Mouse (Mus musculus) heart, adult 9 months (tissue): Measurements from ENCODE around the gene Gtf2h4.

ENCODE experiments used
- DNase-seq, 2 experiments: peaks; one replicate each; pipeline ENCODE4 v3.0.0; 2022; ENCODE audit warnings: low spot score in 2 of 2

Gtf2h4 gene

DNA sequence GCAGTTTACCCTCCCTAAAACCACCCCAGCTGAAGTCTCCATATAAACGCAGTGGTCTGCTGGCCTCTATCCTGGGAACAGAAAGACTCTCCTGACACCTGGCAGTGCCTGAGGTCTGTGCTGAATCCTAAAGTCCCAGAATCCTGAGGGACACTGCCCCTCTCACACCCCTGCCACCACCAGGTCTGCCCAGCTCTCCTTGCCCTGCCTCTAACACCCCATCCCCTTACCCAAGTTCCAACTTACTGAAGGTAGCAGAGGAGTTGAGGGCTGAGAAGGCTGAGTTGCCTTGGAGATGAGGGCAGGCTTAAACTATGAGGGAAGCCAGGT, 23.9 kb upstream of the Gtf2h4 start:
- DNase-seq: no peak

DNA sequence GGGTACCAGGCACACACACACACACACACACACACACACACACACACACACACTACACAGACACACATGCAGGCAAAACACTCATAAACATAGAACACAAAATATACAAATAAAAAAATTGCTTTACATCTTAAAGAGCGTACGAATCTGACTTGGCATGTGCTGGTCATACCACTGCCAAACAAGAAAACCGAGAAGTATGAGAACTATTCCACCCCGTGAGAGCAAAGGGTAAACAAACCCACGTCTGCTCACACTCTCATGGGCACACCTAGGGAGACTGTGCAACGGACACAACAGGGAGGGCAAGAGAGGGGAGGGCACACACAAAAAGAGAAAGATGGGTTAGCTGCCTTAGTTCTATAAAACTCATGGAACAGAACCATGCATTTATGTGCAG, 23.2 kb upstream of the Gtf2h4 start:
- no peak for DNase-seq

DNA sequence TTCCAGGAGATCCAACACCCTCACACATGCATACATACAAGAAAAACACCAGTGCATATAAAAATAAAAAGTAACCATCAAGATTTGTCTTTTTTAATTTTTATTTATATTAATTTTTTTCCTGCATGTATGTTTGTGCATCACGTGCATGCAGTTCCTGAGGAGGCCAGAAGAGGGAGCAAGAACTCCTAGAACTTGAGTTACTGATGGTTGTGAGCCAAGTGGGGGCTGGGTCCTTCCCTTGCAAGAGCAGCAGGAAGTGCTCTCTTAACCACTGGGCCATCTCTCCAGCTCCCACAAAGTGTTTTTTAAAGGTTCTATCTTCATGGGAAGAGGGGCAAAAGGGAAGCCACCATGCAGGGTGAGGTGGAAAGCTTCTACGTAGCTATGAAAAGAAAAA, 21.8 kb upstream of the Gtf2h4 start:
- DNase-seq: no peak

DNA sequence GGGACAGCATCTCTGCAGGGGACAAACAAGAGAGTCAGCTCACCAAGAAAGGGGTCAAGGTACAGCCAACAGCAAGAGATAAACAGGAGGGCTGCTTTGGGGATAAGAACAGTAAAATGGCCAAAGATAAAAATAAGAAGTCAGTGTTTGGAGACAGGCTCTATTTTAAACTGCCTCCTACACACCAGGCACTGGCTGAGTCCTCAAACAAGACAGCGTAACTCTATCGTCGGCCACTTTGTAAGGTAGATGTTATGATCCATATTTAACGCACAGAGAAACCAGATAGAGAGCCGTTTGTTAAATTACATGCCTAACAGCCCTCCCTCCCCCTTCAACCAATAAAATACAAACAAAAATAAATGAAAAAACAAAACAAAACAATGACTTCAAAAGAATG, 20.4 kb upstream of the Gtf2h4 start:
- no peak for DNase-seq

DNA sequence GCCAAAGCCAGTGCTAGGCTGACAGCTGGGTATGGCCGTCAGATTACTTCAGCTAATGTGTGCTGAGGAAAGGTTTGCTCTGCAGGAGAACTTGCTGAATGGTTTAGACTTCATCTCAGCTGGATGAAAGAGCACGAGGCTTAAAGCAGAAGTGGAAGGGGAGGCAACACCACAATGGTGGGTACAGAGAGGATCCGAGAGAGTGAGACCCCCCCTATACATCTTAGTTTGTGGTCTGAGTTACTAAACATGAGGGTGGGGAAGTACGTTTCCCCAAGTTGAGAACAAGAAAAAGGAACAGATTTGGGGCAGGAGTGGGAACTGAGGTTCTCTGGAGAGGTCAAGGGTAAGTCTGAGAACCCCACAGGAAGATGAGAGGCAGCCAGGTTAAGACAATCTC, 18.8 kb upstream of the Gtf2h4 start:
- no peak for DNase-seq

DNA sequence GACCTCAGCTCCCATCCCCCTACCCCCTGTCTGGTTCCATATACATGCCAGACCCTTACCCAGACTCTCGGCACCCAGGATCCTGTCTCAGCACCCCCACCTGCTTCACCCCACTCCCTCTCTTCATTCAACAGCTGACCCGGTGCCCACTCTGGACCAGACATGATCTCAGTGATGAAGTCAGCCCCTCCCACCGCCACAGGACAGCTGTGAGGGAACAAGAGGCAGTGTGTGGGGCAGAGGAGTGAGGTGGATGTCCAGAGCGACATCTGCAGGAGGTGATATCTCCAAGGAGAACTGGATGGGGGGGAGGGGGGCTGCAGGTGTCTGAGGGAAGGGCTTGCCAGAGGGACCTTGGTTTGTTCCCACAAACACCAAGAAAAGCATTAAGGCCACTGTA, 18.3 kb upstream of the Gtf2h4 start:
- no peak for DNase-seq

DNA sequence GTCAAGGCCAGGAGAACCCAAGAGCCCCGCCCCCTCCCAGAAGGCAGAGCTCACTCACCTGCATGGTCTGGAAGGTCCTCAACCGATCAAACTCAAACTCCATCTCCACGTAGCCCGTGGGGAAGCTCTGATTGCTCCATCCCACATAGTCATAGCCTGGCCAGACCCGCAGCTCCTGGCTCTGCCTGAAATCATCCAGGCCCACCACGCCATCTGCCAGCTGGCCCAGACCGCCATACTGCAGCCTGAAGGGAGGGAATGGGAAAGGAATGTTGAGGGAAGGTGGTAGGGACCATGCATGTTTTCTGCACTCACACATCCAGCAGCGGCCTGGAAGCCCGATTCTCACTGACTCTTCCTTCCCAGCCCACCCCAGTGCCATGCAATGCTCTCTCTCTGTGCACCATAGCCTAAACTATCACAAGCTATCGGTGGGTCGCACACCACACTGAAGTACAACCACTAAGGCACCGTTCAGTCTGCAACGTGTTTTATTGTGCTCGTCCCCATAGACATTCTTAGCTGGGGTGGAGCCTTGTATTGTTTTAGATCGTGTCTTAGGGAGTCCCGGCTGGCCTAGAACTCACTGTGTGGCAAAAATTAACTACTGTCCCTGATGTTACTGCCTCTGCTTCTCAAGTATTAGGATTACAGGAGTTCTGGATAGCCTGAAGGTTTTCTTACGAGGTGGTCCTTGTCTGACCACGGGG, 16.6 kb upstream of the Gtf2h4 start:
- DNase-seq: no peak

DNA sequence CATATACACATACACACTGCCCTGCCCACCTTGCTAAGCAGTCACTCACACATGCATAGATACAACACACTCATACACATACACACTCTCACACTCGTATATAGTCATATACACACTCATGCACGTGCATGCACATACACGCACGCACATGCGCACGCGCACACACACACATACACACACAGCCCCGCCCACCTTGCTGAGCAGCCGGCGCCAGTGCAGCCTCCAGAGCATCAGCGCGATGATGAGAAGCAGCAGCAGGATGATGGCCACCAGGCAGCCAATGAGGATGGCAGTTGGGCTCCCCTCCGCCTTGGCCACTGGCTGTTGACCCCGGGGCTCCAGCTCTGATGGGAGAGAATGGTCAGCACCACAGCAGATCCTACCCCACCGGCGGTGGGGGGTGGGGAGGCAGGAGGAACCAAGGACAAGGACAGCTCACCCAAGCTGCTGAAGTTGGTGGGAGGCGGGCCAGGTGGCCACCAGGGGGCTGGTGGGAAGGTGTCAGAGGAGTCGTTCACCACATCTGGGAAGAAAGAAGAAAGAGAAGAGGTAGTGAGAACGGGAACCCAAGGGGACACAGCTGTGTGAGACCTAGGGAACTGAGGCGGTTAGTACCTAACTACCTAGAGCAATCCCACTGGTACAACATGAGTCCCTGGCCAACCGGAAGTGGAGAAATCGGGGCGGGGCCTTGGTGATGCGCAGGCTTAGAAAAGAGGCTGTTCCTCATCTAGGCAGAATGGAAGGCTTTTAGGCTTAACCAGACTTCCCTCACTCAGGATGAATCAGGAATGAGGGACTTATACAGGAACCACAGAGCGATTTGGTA, 15.0 kb upstream of the Gtf2h4 start:
- DNase-seq: no peak

DNA sequence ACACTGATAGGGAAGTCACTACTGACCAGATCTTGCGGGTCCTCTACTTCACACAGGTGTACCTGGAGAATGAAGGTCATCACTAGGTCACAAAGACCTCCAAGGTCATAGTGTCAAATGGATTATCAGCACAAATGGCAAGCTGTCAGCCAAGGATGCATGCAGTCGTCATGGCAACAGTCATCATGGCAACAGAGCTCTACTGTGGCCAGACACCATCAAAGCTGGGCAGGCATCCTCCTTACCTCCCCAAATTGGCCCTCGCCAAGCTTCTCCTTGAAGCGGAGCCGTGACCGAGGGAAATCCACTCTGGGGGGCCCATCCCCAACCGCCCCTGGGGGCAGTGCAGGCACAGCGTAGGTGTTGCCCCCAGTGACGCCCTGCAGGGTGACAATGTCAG, 11.5 kb upstream of the Gtf2h4 start:
- no peak for DNase-seq

DNA sequence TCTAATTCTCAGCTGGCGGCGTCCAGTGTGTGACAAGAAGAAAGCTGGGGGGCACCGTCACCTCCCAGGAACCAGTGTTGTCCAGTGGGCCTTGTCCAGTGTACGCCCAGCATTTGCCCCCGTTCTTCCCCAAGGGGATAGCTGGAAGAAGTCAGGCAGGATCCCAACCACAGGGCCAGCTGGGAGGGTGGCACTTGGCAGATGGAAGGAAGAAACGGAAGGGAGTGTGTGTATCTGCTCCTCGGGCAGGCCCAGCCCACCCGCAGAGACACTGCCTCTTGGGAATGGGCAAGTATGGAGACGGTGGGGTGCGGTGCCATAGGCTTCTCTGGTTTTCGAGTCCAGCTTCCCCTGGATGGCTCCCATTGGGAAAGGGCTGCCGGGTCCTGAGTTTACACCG, 8.4 kb upstream of the Gtf2h4 start:
- DNase-seq: no peak

DNA sequence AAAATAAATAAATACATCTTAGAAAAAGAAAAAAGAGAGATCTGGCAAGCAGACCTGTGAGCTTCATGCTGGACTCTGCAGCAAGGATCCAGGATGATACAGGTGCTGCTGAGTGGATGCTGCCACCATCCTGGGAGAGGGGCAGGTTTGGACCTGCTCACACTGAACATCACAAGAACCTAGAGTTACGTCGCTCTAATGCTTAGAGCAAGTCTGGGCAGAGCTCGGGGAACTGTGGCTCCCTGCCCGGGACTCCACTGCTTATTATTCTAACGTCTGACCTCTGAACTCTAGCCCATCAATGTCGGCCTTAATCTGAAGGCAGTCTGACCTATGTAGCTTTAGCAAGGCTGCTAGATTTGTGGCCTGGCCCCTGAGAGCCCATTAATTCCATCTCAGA, 7.1 kb upstream of the Gtf2h4 start:
- no peak for DNase-seq

DNA sequence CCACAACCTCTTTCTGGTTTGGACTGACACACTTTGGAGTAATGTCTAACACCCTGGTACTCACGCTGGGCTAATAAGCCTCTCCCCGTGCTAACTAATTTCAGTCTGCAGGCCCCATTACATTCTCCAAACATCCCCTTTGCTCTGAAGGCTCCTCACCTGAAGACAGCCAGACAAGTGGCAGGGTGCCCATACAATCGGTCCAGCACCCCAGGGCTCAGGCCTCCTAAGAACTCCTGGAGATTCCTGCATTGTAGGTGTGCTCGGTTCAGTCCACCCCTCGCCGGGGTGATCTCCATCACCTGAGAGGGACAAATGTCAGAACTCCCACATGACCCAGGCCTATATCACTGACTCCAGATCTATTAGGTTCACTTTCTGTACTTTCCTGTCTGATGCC, 1.0 kb downstream of the Gtf2h4 start:
- DNase-seq: no peak

DNA sequence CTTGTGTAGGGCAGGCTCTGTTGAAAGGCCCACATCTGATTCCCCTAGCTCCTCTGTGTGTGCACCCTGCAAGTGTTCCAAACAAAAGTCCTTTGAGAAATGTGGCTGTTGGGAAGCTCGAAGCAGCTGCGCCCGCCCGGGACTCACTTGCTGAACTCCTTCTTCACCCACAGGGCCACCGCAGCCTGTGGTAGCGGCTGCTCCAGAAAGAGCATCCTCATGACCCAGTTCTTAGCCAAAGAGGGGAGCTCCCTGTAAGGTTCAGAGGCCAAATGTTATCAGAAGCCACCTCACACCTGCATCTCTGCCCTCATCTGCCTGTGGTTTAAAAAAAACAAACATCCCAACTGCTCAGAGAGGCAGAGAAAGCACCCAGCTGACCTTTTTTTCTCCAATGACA, 1.7 kb downstream of the Gtf2h4 start:
- no peak for DNase-seq

DNA sequence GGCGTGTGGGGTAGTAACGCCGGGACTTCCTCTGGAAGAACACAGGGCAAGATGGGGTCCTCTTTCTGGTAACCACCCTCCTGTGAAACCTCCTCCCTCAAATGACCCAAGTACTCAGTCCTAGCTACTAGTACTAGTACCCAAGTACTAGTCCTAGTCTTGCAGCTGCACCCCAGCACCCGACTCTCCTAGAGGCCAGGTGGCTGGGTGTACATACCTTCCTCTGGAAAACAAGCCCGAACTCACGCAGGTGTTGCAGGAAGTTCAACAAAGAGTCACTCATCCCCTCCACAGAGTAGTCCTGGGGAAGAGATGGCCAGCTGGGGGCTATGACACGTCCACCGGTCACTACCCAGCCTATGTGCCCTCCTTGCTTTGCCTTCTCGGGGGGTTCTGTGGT, 3.8 kb downstream of the Gtf2h4 start:
- no peak for DNase-seq

DNA sequence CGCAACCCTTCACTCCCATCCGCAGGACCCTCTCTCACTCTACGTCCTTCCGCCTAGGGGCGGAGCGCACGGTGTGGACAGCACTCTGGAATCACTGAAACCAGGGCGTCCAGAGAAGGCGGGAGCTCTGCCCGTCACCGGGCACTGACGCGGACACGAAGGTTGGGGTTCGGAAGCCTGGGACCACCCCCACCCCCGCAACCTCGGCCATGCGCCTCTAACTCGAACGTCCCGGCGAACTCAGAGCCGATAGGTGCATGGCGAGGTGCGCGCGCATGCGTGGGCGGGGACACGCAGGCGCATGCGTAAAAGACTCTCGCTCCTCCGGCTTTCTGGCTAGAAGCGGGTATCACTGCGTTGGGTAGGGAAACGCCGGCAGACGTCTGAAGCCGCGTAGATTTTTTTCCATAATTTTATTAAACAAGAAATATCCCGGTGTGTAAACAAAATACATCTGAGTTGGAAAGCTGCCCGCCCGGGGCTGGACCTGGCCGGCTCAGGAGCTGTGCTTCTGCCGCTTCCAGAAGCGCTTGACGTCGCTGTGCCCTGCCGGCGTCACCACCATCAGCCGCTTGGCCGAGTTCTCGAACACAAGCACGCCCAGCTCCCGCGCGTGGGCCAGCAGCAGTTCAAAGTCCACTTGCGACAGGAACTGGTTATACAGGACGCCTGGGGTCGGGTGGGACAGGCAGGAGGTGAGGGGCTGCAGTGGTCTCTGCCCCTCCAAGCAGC, 6.0 kb downstream of the Gtf2h4 start, which contains the start of gene Vars2:
TSS of gene Vars2 (minus strand) at position 259 of the 732 bp plus-strand sequence.
- DNase-seq: peak; percentile 96 to 98

DNA sequence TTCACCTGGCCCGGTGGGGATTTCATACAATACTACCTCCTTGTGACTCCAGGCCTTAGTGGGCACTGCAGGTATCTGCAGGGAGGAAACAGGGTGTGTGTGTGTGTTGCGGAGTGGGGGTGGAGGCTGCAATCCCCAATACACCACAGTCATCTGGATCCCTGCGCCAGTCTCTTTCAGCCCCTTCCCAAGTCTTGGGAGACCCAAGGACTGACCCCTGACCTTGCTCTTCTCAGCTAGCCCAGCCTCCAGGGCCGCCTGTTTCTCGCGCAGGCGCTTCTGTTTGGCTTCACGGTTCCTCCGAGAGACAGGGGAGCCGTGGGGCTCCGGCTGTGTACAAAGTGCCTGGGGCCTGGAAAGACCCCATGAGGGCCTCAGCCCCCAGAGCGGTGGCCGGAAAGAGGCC, 6.7 kb downstream of the Gtf2h4 start:
- no peak for DNase-seq

DNA sequence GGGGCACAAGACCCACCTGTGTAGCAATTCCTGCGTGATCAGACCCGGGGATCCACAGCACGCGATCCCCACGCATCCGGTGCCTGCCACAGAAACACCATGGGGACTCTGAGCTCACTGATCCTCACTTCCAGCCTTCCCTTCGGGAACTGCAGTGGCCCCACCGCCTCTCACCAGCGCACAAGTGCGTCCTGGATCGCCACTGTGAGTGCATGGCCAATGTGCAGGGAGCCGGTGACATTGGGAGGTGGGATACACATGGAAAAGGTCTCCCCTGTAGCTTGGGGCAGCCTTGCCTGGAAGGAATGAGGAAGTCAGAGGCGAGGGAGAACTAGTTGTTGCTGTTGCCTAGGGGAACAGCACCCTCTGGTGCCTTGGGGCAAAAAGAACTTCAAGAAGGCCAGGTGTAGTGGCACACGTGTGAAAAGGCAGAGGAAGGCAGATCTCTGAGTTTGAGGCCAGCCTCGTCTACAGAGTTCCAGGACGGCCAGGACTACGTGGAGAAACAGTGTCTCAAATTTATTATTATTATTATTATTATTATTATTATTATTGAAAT, 7.5 kb downstream of the Gtf2h4 start:
- DNase-seq: no peak

DNA sequence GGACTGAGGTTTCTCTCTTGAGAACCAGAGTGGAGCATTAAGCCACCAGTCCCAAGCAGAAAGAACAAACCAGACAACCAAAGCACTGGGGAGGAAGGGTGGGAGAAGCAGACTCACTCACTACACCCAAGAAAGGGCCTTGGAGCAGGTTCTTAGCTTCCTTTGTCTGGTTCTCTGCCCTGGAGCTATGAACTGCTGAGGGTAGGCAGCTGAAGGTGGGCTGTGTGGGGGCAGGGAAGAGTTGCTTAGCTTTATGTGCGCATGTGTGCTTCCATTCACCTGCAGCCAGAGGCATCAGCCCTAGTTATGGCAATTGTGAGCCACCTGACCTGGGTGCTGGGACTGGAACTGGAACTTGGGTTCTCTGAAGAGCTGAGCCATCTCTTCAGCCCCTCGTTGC, 20.5 kb downstream of the Gtf2h4 start:
- no peak for DNase-seq

DNA sequence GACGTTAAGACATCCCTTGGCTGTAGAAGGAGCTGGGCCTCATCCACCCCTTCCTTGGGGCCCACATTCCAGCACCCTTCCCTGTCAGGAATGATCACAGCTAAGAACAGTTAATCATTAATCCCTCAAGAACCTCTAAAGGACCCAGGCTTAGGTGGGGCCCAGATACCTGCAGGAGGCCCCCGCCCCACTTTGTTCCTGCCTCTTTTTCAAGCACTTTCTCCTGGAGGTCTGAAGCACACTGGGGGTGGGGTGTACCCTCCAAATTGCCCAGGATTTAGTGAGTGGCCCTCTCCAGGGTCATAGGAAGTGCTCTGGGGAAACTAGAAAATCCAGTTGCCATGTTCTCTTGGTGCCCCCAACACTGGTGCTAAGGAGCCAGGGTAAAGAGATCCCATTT, 24.1 kb downstream of the Gtf2h4 start:
- DNase-seq: no peak

DNA sequence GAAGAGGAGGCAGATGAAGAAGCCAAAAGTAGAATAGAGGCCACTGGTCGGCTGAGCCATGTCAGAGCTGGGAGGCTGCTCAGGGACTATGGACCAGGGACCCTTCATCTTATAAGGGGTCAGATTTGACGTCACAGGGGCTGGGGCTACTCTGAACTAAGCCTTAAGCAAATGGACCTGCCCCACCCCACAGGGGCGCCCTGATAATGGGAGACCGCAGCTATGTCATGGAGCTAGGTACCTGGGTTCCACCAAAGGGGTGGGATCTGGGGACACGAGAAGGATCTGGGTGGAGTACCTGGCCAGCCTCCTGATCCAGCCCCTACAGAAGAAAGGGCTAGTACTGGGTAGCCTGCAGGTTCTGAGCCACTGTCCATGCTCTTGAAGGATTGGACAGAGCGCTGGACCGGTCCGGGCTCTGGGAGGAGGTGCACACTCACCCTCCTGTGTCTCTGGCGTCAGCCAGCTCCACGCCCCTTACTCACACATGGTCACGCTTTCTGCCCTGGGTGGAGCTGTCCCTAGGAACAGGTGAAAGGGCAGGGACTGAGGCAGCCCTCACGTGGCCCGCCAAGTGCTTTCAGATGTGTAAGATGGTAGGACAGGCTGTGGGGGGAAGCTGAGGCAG, 29.8 kb downstream of the Gtf2h4 start, which contains the start of gene Mucl3:
TSS of gene Mucl3 (minus strand) at position 87 of the 628 bp plus-strand sequence.
- no peak for DNase-seq

DNA sequence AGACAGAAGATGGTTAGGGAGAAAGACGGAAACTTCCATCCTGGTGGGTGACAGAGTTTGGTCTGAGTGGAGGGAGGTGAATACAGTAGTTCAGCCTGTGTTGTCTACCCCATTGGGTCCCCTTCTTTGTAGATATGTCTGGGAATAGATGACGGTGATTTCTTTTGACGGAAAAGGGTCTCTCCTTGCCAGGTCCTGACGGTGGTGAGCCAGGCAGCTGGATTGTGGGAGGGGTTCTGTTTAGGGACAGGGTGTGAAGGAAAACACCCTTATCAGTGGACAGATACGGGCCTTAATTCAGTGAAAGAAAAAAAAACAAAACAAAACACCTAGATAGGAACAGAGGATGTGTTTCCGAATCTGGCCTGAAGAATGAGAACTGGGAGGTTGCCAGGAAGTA, 34.2 kb downstream of the Gtf2h4 start:
- DNase-seq: no peak
